Mouse (Mus musculus): ENCODE measurements at regions not wholly inside any gene's neighbourhood (a gene's known extent, or its start where the extent isn't known, plus 50 kb on each side); places are given as distances from the start of the nearest gene placed in this dataset.
A peak's percentile ranks its signal among the peaks of the same experiment; 100 is the strongest.

DNA sequence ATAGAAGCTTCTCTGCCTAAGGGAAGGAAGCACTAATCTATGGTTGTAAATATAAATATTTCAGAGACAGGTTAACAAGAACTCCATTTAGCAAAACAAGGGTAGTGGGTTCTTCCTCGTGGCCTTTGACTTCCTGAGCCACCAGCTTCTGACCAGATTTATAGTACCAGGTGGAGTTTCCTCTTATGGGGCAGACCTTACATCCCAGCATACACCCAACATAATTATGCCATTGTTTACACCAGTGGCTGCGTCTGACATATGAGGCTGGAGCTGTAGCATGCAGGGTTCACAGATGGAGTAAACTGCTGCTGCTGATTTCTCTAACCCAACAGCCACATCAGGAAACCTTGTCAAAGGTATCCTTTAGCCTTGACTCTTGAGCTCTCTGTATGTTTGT is 75.5 kb downstream of the Trib2 start:
- H3K36me3 ChIP-seq (ENCODE audit: control insufficient read depth, insufficient read depth, low read length) = no peaks in the 10 kb centered on the region
- no peak overlapping the region for H3K4me2 ChIP-seq (ENCODE audit: low read depth, low read length)
- 0 out of 2 replicates have a peak, but pooled peaks cover 6% of the 10 kb centered on the region for H3K4me1 ChIP-seq (ENCODE audit: control insufficient read depth, insufficient read depth, low read length)
- no peaks in the 10 kb centered on the region for H3K9me3 ChIP-seq (replicated peaks; ENCODE audit: control insufficient read depth, low read length)
- no peak overlapping the region for H3K9ac ChIP-seq (ENCODE audit: low read length)
- H3K27ac ChIP-seq (ENCODE audit: low read length) = no peak overlapping the region
- no peak overlapping the region for H3K4me3 ChIP-seq (replicated peaks; ENCODE audit: low read length)
- H3K27me3 ChIP-seq (ENCODE audit: control insufficient read depth, insufficient read depth, low read length) = no peaks in the 10 kb centered on the region
- no peak for ATAC-seq (ENCODE audit: insufficient read depth, low FRiP score)
- 42% methylated on average over 2 of the region's 2 CpGs for WGBS

- Histone ChIP-seq H3K4me3 (replicated peaks; ENCODE audit: low read length) (no peak overlapping the region), H3K27me3 (ENCODE audit: control insufficient read depth, insufficient read depth, low read length) (no peaks in the 10 kb centered on the region), H3K4me1 (ENCODE audit: control insufficient read depth, insufficient read depth, low read length) (0 out of 2 replicates have a peak, but pooled peaks cover 3% of the 10 kb centered on the region), H3K9ac (ENCODE audit: low read length) (no peak overlapping the region), H3K36me3 (ENCODE audit: control insufficient read depth, insufficient read depth, low read length) (no peaks in the 10 kb centered on the region), H3K9me3 (replicated peaks; ENCODE audit: control insufficient read depth, low read length) (no peaks in the 10 kb centered on the region), H3K27ac (ENCODE audit: low read length) (no peak overlapping the region), H3K4me2 (ENCODE audit: low read depth, low read length) (no peak overlapping the region)
- peak; percentile 53; the same call in 1 of the 2 replicates for ATAC-seq (ENCODE audit: insufficient read depth, low FRiP score)
- WGBS = 23% methylated on average over 4 of the region's 4 CpGs
Measured at GRCm38 (mm10) chr12:15738989-15739388, 77.7 kb downstream of the Trib2 start.

- H3K36me3 ChIP-seq (ENCODE audit: control insufficient read depth, insufficient read depth, low read length) = no peaks in the 10 kb centered on the region
- peak overlapping the region; percentile 32; the same call in 1 of the 2 replicates for H3K27ac ChIP-seq (ENCODE audit: low read length)
- H3K27me3 ChIP-seq (ENCODE audit: control insufficient read depth, insufficient read depth, low read length) = no peaks in the 10 kb centered on the region
- no peak overlapping the region for H3K4me2 ChIP-seq (ENCODE audit: low read depth, low read length)
- H3K9ac ChIP-seq (ENCODE audit: low read length) = no peak overlapping the region
- H3K9me3 ChIP-seq (replicated peaks; ENCODE audit: control insufficient read depth, low read length) = no peaks in the 10 kb centered on the region
- H3K4me1 ChIP-seq (ENCODE audit: control insufficient read depth, insufficient read depth, low read length) = peaks cover 3% of the 10 kb centered on the region; the same call in 1 of the 2 replicates
- H3K4me3 ChIP-seq (replicated peaks; ENCODE audit: low read length) = no peak overlapping the region
- peak; percentile 66; the same call in 1 of the 2 replicates for ATAC-seq (ENCODE audit: insufficient read depth, low FRiP score)
- 37% methylated on average over 3 of the region's 3 CpGs for WGBS
Measured at GRCm38 (mm10) chr12:15731261-15731660, 85.5 kb downstream of the Trib2 start.

GRCm38 (mm10) chr12:15729696-15730095 is 87.0 kb downstream of the Trib2 start:
- no peak overlapping the region for H3K4me2 ChIP-seq (ENCODE audit: low read depth, low read length)
- H3K4me3 ChIP-seq (replicated peaks; ENCODE audit: low read length) = no peak overlapping the region
- no peak overlapping the region for H3K27ac ChIP-seq (ENCODE audit: low read length)
- no peaks in the 10 kb centered on the region for H3K27me3 ChIP-seq (ENCODE audit: control insufficient read depth, insufficient read depth, low read length)
- peaks cover 3% of the 10 kb centered on the region; the same call in 1 of the 2 replicates for H3K4me1 ChIP-seq (ENCODE audit: control insufficient read depth, insufficient read depth, low read length)
- no peak for ATAC-seq (ENCODE audit: insufficient read depth, low FRiP score)
- no peak overlapping the region for H3K9ac ChIP-seq (ENCODE audit: low read length)
- H3K9me3 ChIP-seq (replicated peaks; ENCODE audit: control insufficient read depth, low read length) = no peaks in the 10 kb centered on the region
- no peaks in the 10 kb centered on the region for H3K36me3 ChIP-seq (ENCODE audit: control insufficient read depth, insufficient read depth, low read length)
- 57% methylated on average over 3 of the region's 3 CpGs for WGBS

- no peak overlapping the region for H3K9ac ChIP-seq (ENCODE audit: low read length)
- H3K27ac ChIP-seq (ENCODE audit: low read length) = no peak overlapping the region
- H3K4me3 ChIP-seq (replicated peaks; ENCODE audit: low read length) = no peak overlapping the region
- H3K4me2 ChIP-seq (ENCODE audit: low read depth, low read length) = no peak overlapping the region
- no peaks in the 10 kb centered on the region for H3K36me3 ChIP-seq (ENCODE audit: control insufficient read depth, insufficient read depth, low read length)
- H3K27me3 ChIP-seq (ENCODE audit: control insufficient read depth, insufficient read depth, low read length) = no peaks in the 10 kb centered on the region
- ATAC-seq (ENCODE audit: insufficient read depth, low FRiP score) = no peak
- no peaks in the 10 kb centered on the region for H3K4me1 ChIP-seq (ENCODE audit: control insufficient read depth, insufficient read depth, low read length)
- no peaks in the 10 kb centered on the region for H3K9me3 ChIP-seq (replicated peaks; ENCODE audit: control insufficient read depth, low read length)
- 70% methylated on average over 6 of the region's 6 CpGs for WGBS
Measured at GRCm38 (mm10) chr12:15723529-15723928, 93.2 kb downstream of the Trib2 start.

- H3K4me1 ChIP-seq (ENCODE audit: control insufficient read depth, insufficient read depth, low read length) = no peaks in the 10 kb centered on the region
- no peaks in the 10 kb centered on the region for H3K9me3 ChIP-seq (replicated peaks; ENCODE audit: control insufficient read depth, low read length)
- no peaks in the 10 kb centered on the region for H3K27me3 ChIP-seq (ENCODE audit: control insufficient read depth, insufficient read depth, low read length)
- H3K36me3 ChIP-seq (ENCODE audit: control insufficient read depth, insufficient read depth, low read length) = no peaks in the 10 kb centered on the region
- H3K4me3 ChIP-seq (replicated peaks; ENCODE audit: low read length) = no peak overlapping the region
- H3K4me2 ChIP-seq (ENCODE audit: low read depth, low read length) = no peak overlapping the region
- no peak overlapping the region for H3K9ac ChIP-seq (ENCODE audit: low read length)
- no peak for ATAC-seq (ENCODE audit: insufficient read depth, low FRiP score)
- WGBS = 78% methylated on average over 2 of the region's 2 CpGs
- no peak overlapping the region for H3K27ac ChIP-seq (ENCODE audit: low read length)
Measured at GRCm38 (mm10) chr12:15722161-15722560, 94.6 kb downstream of the Trib2 start.

DNA sequence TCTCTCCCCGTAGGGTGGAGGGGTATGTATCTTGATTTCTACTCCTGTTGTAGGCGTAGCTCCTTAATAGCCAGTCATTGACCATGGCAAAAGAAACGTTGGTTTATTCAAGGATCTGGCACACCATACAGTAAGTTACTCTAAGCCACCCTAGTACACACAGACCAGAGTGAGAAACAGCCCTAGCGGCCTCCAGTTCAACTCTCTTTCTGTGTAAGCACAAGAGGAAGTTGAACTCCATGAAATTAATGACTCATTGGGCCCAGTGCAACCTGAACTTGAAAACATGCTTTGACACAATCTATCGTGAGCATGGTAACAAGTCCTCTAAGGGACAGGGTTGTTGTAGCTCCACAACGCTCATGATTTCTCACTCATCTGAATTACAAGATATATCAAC is 96.6 kb downstream of the Trib2 start:
- 78% methylated on average over 6 of the region's 6 CpGs for WGBS
- H3K27me3 ChIP-seq (ENCODE audit: control insufficient read depth, insufficient read depth, low read length) = no peaks in the 10 kb centered on the region

DNA sequence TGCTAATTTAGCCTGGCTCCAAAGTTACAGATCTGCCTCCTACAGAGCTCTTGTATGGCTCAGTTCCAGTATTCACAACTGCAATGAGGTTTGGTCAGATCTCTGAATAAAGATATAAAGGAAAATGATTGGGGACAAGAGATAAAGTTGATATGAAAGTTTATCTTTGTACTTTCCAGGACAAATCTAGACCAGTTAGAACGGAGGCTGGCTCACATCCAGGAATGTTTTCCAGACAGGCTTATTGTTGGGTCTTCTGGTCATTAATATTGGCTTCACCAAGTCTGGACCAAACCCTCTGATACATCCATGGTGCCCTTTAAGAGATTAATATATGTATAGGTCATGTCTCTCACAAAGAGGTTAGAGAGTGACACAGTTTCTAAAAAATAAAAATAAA is 97.9 kb downstream of the Trib2 start:
- ATAC-seq (ENCODE audit: insufficient read depth, low FRiP score) = no peak
- 44% methylated on average over 1 of the region's 1 CpGs for WGBS
- Histone ChIP-seq H3K27ac (ENCODE audit: low read length) (no peak overlapping the region), H3K4me3 (replicated peaks; ENCODE audit: low read length) (no peak overlapping the region), H3K36me3 (ENCODE audit: control insufficient read depth, insufficient read depth, low read length) (no peaks in the 10 kb centered on the region), H3K4me2 (ENCODE audit: low read depth, low read length) (no peak overlapping the region), H3K4me1 (ENCODE audit: control insufficient read depth, insufficient read depth, low read length) (no peaks in the 10 kb centered on the region), H3K27me3 (ENCODE audit: control insufficient read depth, insufficient read depth, low read length) (no peaks in the 10 kb centered on the region), H3K9me3 (replicated peaks; ENCODE audit: control insufficient read depth, low read length) (no peaks in the 10 kb centered on the region), H3K9ac (ENCODE audit: low read length) (no peak overlapping the region)

More for the DNA sequence above, 96.6 kb downstream of the Trib2 start:
- H3K36me3 ChIP-seq (ENCODE audit: control insufficient read depth, insufficient read depth, low read length) = no peaks in the 10 kb centered on the region
- no peak overlapping the region for H3K4me2 ChIP-seq (ENCODE audit: low read depth, low read length)
- no peaks in the 10 kb centered on the region for H3K4me1 ChIP-seq (ENCODE audit: control insufficient read depth, insufficient read depth, low read length)
- no peak overlapping the region for H3K27ac ChIP-seq (ENCODE audit: low read length)
- no peak for ATAC-seq (ENCODE audit: insufficient read depth, low FRiP score)
- H3K4me3 ChIP-seq (replicated peaks; ENCODE audit: low read length) = no peak overlapping the region
- H3K9me3 ChIP-seq (replicated peaks; ENCODE audit: control insufficient read depth, low read length) = no peaks in the 10 kb centered on the region
- no peak overlapping the region for H3K9ac ChIP-seq (ENCODE audit: low read length)

DNA sequence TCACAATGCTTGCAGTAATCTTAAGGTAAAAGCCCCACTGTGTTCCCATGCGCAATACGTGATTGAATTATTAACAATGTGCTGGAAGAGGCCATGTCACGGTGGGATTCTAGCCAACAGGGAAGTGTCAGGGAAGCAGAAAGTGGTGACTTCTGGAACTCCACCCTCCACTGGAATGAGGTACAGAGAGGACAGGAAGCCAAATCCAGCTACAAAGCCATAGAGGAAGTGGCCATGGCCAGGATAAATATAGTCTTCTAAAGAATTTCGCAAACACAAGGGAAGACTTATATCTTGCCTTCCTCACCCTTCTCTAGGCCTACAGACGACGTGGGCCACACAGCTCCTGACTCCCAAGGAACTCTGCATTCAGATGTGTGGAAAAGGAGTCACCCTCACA is 98.7 kb downstream of the Trib2 start:
- 78% methylated on average over 6 of the region's 6 CpGs for WGBS
- Histone ChIP-seq H3K9me3 (replicated peaks; ENCODE audit: control insufficient read depth, low read length) (no peaks in the 10 kb centered on the region), H3K27ac (ENCODE audit: low read length) (no peak overlapping the region), H3K36me3 (ENCODE audit: control insufficient read depth, insufficient read depth, low read length) (no peaks in the 10 kb centered on the region), H3K9ac (ENCODE audit: low read length) (no peak overlapping the region), H3K4me1 (ENCODE audit: control insufficient read depth, insufficient read depth, low read length) (no peaks in the 10 kb centered on the region), H3K27me3 (ENCODE audit: control insufficient read depth, insufficient read depth, low read length) (no peaks in the 10 kb centered on the region), H3K4me3 (replicated peaks; ENCODE audit: low read length) (no peak overlapping the region), H3K4me2 (ENCODE audit: low read depth, low read length) (no peak overlapping the region)
- no peak for ATAC-seq (ENCODE audit: insufficient read depth, low FRiP score)

DNA sequence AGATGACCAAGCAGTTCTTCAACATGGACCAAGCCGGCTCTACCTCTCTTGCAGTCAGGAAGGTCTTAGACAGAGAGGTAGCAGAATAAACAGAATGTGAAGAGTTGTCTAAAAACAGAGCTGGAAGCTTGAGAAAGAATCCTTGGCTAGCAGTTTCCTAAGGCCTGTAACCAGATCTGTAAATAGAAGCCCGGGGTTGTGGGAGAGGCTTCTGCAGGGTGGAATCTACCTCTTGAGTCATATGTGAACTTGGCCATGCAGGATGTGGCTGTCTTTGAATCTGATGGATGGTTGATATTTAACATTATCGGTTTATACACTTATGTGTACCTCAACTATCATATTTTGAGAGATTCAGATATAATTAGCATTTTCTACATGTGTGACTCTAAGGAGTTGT is 99.4 kb downstream of the Trib2 start:
- H3K9ac ChIP-seq (ENCODE audit: low read length) = no peak overlapping the region
- no peak overlapping the region for H3K4me3 ChIP-seq (replicated peaks; ENCODE audit: low read length)
- no peak for ATAC-seq (ENCODE audit: insufficient read depth, low FRiP score)
- no peaks in the 10 kb centered on the region for H3K9me3 ChIP-seq (replicated peaks; ENCODE audit: control insufficient read depth, low read length)
- no peak overlapping the region for H3K4me2 ChIP-seq (ENCODE audit: low read depth, low read length)
- H3K36me3 ChIP-seq (ENCODE audit: control insufficient read depth, insufficient read depth, low read length) = no peaks in the 10 kb centered on the region
- WGBS = 61% methylated on average over 3 of the region's 3 CpGs
- H3K27ac ChIP-seq (ENCODE audit: low read length) = no peak overlapping the region
- H3K4me1 ChIP-seq (ENCODE audit: control insufficient read depth, insufficient read depth, low read length) = no peaks in the 10 kb centered on the region
- H3K27me3 ChIP-seq (ENCODE audit: control insufficient read depth, insufficient read depth, low read length) = no peaks in the 10 kb centered on the region

Data from stomach, embryonic 16.5 days (tissue).